ENCODE assay signal across 8 mouse cellular contexts in genomic region chr11:44581277-44581683, GRCm38 (mm10). TPM values are rescaled to one million over a fixed set of nuclear protein-coding genes. Genes with fewer than 3 reads are reported as not detected.
A peak's percentile ranks its signal among the peaks of the same experiment; 100 is the strongest.
DNase-seq lines count a peak whose midpoint lies in the region; ATAC-seq lines count a peak whose summit lies in the region.

No protein-coding gene starts in this region.

- H3K9me3 ChIP-seq in forebrain, embryonic 14.5 days (replicated peaks; ENCODE audit: control insufficient read depth, low read length), result no peaks in the 10 kb centered on the region
- H3K9me3 ChIP-seq in forebrain, embryonic 13.5 days (replicated peaks), result no peaks in the 10 kb centered on the region

- H3K27me3 ChIP-seq in forebrain, embryonic 14.5 days (replicated peaks; ENCODE audit: control insufficient read depth, insufficient read depth, low read length), result no peaks in the 10 kb centered on the region
- no peaks in the 10 kb centered on the region for H3K27me3 ChIP-seq in forebrain, embryonic 13.5 days

- H3K4me2 ChIP-seq in forebrain, embryonic 14.5 days (ENCODE audit: low read length), result no peak overlapping the region
- no peak overlapping the region for H3K4me2 ChIP-seq in forebrain, embryonic 13.5 days

- no peak overlapping the region for H3K27ac ChIP-seq in forebrain, embryonic 14.5 days (ENCODE audit: low read depth, low read length)
- no peak overlapping the region for H3K27ac ChIP-seq in forebrain, embryonic 13.5 days

- no peak overlapping the region for H3K9ac ChIP-seq in forebrain, embryonic 14.5 days (ENCODE audit: low read length)
- no peak overlapping the region for H3K9ac ChIP-seq in forebrain, embryonic 13.5 days

- H3K36me3 ChIP-seq in forebrain, embryonic 14.5 days (ENCODE audit: control insufficient read depth, insufficient read depth, low read length), result no peaks in the 10 kb centered on the region
- no peaks in the 10 kb centered on the region for H3K36me3 ChIP-seq in forebrain, embryonic 13.5 days (ENCODE audit: poor library complexity, severe bottlenecking)

- no peak overlapping the region for H3K4me3 ChIP-seq in forebrain, embryonic 14.5 days (ENCODE audit: low read depth, low read length)
- H3K4me3 ChIP-seq in forebrain, embryonic 13.5 days, result no peak overlapping the region

- DNase-seq in forebrain, embryonic 14.5 days (ENCODE audit: low spot score), result peak; percentile 26
- peak; percentile 87 for DNase-seq in ES-CJ7 (ENCODE audit: low read depth, low spot score)
- DNase-seq in cerebellum, adult 11 months, result peak; percentile 40
- DNase-seq in heart, adult 18-20 months, result peak; percentile 68 to 70
- peak; percentile 75 to 76 for DNase-seq in kidney, postnatal 25 days
- DNase-seq in naive thymus-derived CD4-positive, alpha-beta T cell, adult 2 months (ENCODE audit: low read depth), result peak; percentile 87
- DNase-seq in ovary, adult 18-20 months (ENCODE audit: low spot score), result no peak

- H3K4me1 ChIP-seq in forebrain, embryonic 14.5 days (ENCODE audit: control insufficient read depth, insufficient read depth, low read length), result no peaks in the 10 kb centered on the region
- no peaks in the 10 kb centered on the region for H3K4me1 ChIP-seq in forebrain, embryonic 13.5 days

- 35% methylated on average over 11 of the region's 11 CpGs for WGBS in forebrain, embryonic 14.5 days
- 32% methylated on average over 11 of the region's 11 CpGs for WGBS in forebrain, embryonic 13.5 days

- ATAC-seq in forebrain, embryonic 14.5 days, result no peak
- ATAC-seq in forebrain, embryonic 13.5 days, result no peak

RNA-seq across cellular contexts. Expression of gene Ebf1, which starts 35.8 kb away (rescaled TPM):
- 30.7 and 37.6 TPM in 2 replicates for polyA plus RNA-seq in forebrain, embryonic 14.5 days (2014; fragmentation: Nextera tagmentation; extraction: Ambion mirVana)
- 30.7 and 36.4 TPM in 2 replicates for polyA plus RNA-seq in forebrain, embryonic 13.5 days (2015; fragmentation: Nextera tagmentation; extraction: Ambion mirVana)
- total RNA-seq in heart, adult 18-20 months (2021), result 10 to 100 TPM in 1 of 2 experiments, 1 to 10 TPM in 1; 9.9 to 12.9 TPM
